Mouse (Mus musculus) heart, embryonic 12.5 days (tissue): ENCODE results near the gene Ift122. TPM values are rescaled to one million over a fixed set of nuclear protein-coding genes. Genes with fewer than 3 reads are reported as not detected.

Experiments used
- ATAC-seq: fragments of 200-750 bp; cut with Nextera tagmentation; 2 replicates; pipeline ENCODE4 v1.8.0; 2017; ENCODE audit warnings: moderate TSS enrichment, moderate library complexity; ENCODE audit not compliant: insufficient number of reproducible peaks, low FRiP score
- H3K27ac ChIP-seq: fragments of 300-500 bp; sonication (generic); 2 replicates; pipeline ENCODE4 v1.5.1; 2016; ENCODE audit warnings: mild to moderate bottlenecking, moderate library complexity; ENCODE audit not compliant: poor library complexity, severe bottlenecking
- H3K27me3 ChIP-seq: fragments of 300-500 bp; sonication (generic); replicated peaks from 2 replicates; pipeline ENCODE4 v1.6.1; 2016; ENCODE audit warnings: mild to moderate bottlenecking, moderate library complexity
- H3K36me3 ChIP-seq: fragments of 300-500 bp; sonication (generic); 2 replicates; pipeline ENCODE4 v1.6.1; 2016; ENCODE audit warnings: mild to moderate bottlenecking, moderate library complexity
- H3K4me1 ChIP-seq: fragments of 300-500 bp; sonication (generic); replicated peaks from 2 replicates; pipeline ENCODE4 v1.6.1; 2016; ENCODE audit warnings: mild to moderate bottlenecking
- H3K4me2 ChIP-seq: fragments of 300-500 bp; sonication (generic); 2 replicates; pipeline ENCODE4 v1.6.1; 2016; ENCODE audit warnings: mild to moderate bottlenecking, moderate library complexity
- H3K4me3 ChIP-seq: fragments of 300-500 bp; sonication (generic); 2 replicates; pipeline ENCODE4 v1.5.1; 2016; ENCODE audit warnings: mild to moderate bottlenecking
- H3K9ac ChIP-seq: fragments of 300-500 bp; sonication (generic); 2 replicates; pipeline ENCODE4 v1.6.1; 2016; ENCODE audit warnings: mild to moderate bottlenecking, moderate library complexity
- H3K9me3 ChIP-seq: fragments of 300-500 bp; sonication (generic); replicated peaks from 2 replicates; pipeline ENCODE4 v1.6.1; 2016; ENCODE audit warnings: mild to moderate bottlenecking, moderate library complexity
- WGBS: fragments of 180-500 bp; shearing (Covaris S2); methylation state at CpG from one replicate; pipeline ENCODE4 v1.1.7; 2016; 5-methylcytosine and 5-hydroxymethylcytosine counted together
- polyA plus RNA-seq: library from polyadenylated mRNA; unstranded; fragments of >200 nt; fragmentation: Nextera tagmentation; extraction: Ambion mirVana; gene quantifications from 2 replicates; pipeline ENCODE4 v1.2.1, GENCODE M21; 2016

Gene Ift122
- polyA plus RNA-seq, 1 experiment from 2014 or later = 22.7 TPM

- H3K27ac ChIP-seq = peak overlapping the region; percentile 14
- 52% methylated on average over 8 of the region's 8 CpGs for WGBS
- peak; percentile 74 for ATAC-seq
These were observed 56.7 kb downstream of the Ift122 start for GRCm38 (mm10) chr6:115909940-115910339.

GRCm38 (mm10) chr6:115911763-115912162, 58.5 kb downstream of the Ift122 start:
- Histone ChIP-seq H3K4me3 (no peak overlapping the region), H3K9me3 (no peaks in the 10 kb centered on the region), H3K27me3 (no peaks in the 10 kb centered on the region), H3K9ac (no peak overlapping the region), H3K36me3 (peaks cover 4% of the 10 kb centered on the region; the same call in 1 of the 2 replicates), H3K4me1 (peaks cover 78% of the 10 kb centered on the region), H3K4me2 (no peak overlapping the region), H3K27ac (peak overlapping the region; percentile 20; the same call in 1 of the 2 replicates)
- no peak for ATAC-seq
- 54% methylated on average over 6 of the region's 6 CpGs for WGBS

More at GRCm38 (mm10) chr6:115909940-115910339, 56.7 kb downstream of the Ift122 start:
- no peaks in the 10 kb centered on the region for H3K9me3 ChIP-seq
- no peak overlapping the region for H3K4me2 ChIP-seq
- H3K4me1 ChIP-seq = peaks cover 69% of the 10 kb centered on the region
- H3K4me3 ChIP-seq = no peak overlapping the region
- no peaks in the 10 kb centered on the region for H3K27me3 ChIP-seq
- H3K36me3 ChIP-seq = peaks cover 7% of the 10 kb centered on the region; the same call in 1 of the 2 replicates
- H3K9ac ChIP-seq = no peak overlapping the region

- Histone ChIP-seq H3K4me2 (no peak overlapping the region), H3K27me3 (no peaks in the 10 kb centered on the region), H3K4me1 (peaks cover 83% of the 10 kb centered on the region), H3K9ac (no peak overlapping the region), H3K9me3 (no peaks in the 10 kb centered on the region), H3K4me3 (no peak overlapping the region), H3K36me3 (peaks cover 1% of the 10 kb centered on the region; the same call in 1 of the 2 replicates), H3K27ac (no peak overlapping the region)
- no peak for ATAC-seq
- 85% methylated on average over 10 of the region's 10 CpGs for WGBS
These were observed 60.2 kb downstream of the Ift122 start for GRCm38 (mm10) chr6:115913482-115913881.

GRCm38 (mm10) chr6:115914511-115915202, 61.4 kb downstream of the Ift122 start:
- no peaks in the 10 kb centered on the region for H3K9me3 ChIP-seq
- no peak for ATAC-seq
- H3K9ac ChIP-seq = no peak overlapping the region
- 80% methylated on average over 15 of the region's 15 CpGs for WGBS
- peaks cover 5% of the 10 kb centered on the region for H3K36me3 ChIP-seq
- H3K27me3 ChIP-seq = no peaks in the 10 kb centered on the region
- H3K4me2 ChIP-seq = no peak overlapping the region
- H3K27ac ChIP-seq = peak overlapping the region; percentile 90
- H3K4me3 ChIP-seq = no peak overlapping the region
- H3K4me1 ChIP-seq = peaks cover 80% of the 10 kb centered on the region

- Histone ChIP-seq H3K4me1 (peaks cover 79% of the 10 kb centered on the region), H3K9ac (peak overlapping the region; percentile 46; the same call in 1 of the 2 replicates), H3K4me3 (no peak overlapping the region), H3K27ac (peak overlapping the region; percentile 90), H3K27me3 (no peaks in the 10 kb centered on the region), H3K9me3 (no peaks in the 10 kb centered on the region), H3K36me3 (peaks cover 5% of the 10 kb centered on the region), H3K4me2 (peak overlapping the region; percentile 33)
- WGBS = 22% methylated on average over 17 of the region's 17 CpGs
- no peak for ATAC-seq
These were observed 62.6 kb downstream of the Ift122 start for GRCm38 (mm10) chr6:115915601-115916445.

GRCm38 (mm10) chr6:115916611-115917010, 63.3 kb downstream of the Ift122 start:
- Histone ChIP-seq H3K9ac (0 out of 2 replicates have a peak overlapping the region, but pooled peaks have one; percentile 1), H3K4me3 (no peak overlapping the region), H3K4me2 (no peak overlapping the region), H3K4me1 (peaks cover 71% of the 10 kb centered on the region), H3K27ac (no peak overlapping the region), H3K27me3 (no peaks in the 10 kb centered on the region), H3K9me3 (no peaks in the 10 kb centered on the region), H3K36me3 (peaks cover 5% of the 10 kb centered on the region)
- ATAC-seq = 0 out of 2 replicates have a peak, but pooled peaks have one; percentile 27
- 27% methylated on average over 5 of the region's 5 CpGs for WGBS

GRCm38 (mm10) chr6:115918615-115919014, 65.3 kb downstream of the Ift122 start:
- H3K4me3 ChIP-seq = no peak overlapping the region
- no peak overlapping the region for H3K27ac ChIP-seq
- H3K9ac ChIP-seq = no peak overlapping the region
- no peaks in the 10 kb centered on the region for H3K9me3 ChIP-seq
- ATAC-seq = peak; percentile 3; the same call in 1 of the 2 replicates
- H3K4me1 ChIP-seq = peaks cover 63% of the 10 kb centered on the region
- peaks cover 5% of the 10 kb centered on the region for H3K36me3 ChIP-seq
- no peak overlapping the region for H3K4me2 ChIP-seq
- H3K27me3 ChIP-seq = no peaks in the 10 kb centered on the region
- 74% methylated on average over 1 of the region's 1 CpGs for WGBS

- Histone ChIP-seq H3K9ac (no peak overlapping the region), H3K4me2 (no peak overlapping the region), H3K27me3 (no peaks in the 10 kb centered on the region), H3K4me1 (peaks cover 66% of the 10 kb centered on the region), H3K36me3 (peaks cover 5% of the 10 kb centered on the region), H3K27ac (no peak overlapping the region), H3K4me3 (no peak overlapping the region), H3K9me3 (no peaks in the 10 kb centered on the region)
- no peak for ATAC-seq
- WGBS = 77% methylated on average over 5 of the region's 5 CpGs
These were observed 66.6 kb downstream of the Ift122 start for GRCm38 (mm10) chr6:115919876-115920275.

- 30% methylated on average over 6 of the region's 6 CpGs for WGBS
These were observed 71.6 kb downstream of the Ift122 start for GRCm38 (mm10) chr6:115924829-115925228.

GRCm38 (mm10) chr6:115926416-115926815, 73.1 kb downstream of the Ift122 start:
- Histone ChIP-seq H3K9me3 (no peaks in the 10 kb centered on the region), H3K9ac (no peak overlapping the region), H3K36me3 (no peaks in the 10 kb centered on the region), H3K27ac (no peak overlapping the region), H3K4me3 (no peak overlapping the region), H3K4me2 (no peak overlapping the region), H3K27me3 (no peaks in the 10 kb centered on the region), H3K4me1 (peaks cover 44% of the 10 kb centered on the region)
- 82% methylated on average over 10 of the region's 10 CpGs for WGBS
- ATAC-seq = no peak

More at GRCm38 (mm10) chr6:115924829-115925228, 71.6 kb downstream of the Ift122 start:
- Histone ChIP-seq H3K4me2 (no peak overlapping the region), H3K9me3 (no peaks in the 10 kb centered on the region), H3K4me1 (peaks cover 41% of the 10 kb centered on the region), H3K4me3 (no peak overlapping the region), H3K36me3 (no peaks in the 10 kb centered on the region), H3K27me3 (no peaks in the 10 kb centered on the region), H3K9ac (peak overlapping the region; percentile 35; the same call in 1 of the 2 replicates), H3K27ac (no peak overlapping the region)
- peak; percentile 54 for ATAC-seq
